Mouse (Mus musculus) C2C12 (cell line): Measurements from ENCODE around the gene Atp5s.

ENCODE experiments used
- CEBPB ChIP-seq: IDR thresholded peaks from one replicate; pipeline ENCODE4 v1.6.1; 2011; ENCODE audit warnings: low read depth, mild to moderate bottlenecking, control low read depth, moderate library complexity
- CTCF ChIP-seq: IDR thresholded peaks from one replicate; pipeline ENCODE4 v1.5.1; 2011; ENCODE audit not compliant: control insufficient read depth, insufficient read depth, insufficient read length
- FOSL1 ChIP-seq: IDR thresholded peaks from one replicate; pipeline ENCODE4 v1.8.0; 2011; ENCODE audit warnings: mild to moderate bottlenecking, low read length; ENCODE audit not compliant: poor library complexity, insufficient read depth, severe bottlenecking
- MAX ChIP-seq: IDR thresholded peaks from one replicate; pipeline ENCODE4 v1.6.1; 2011; ENCODE audit warnings: mild to moderate bottlenecking, control low read depth
- MYOD1 ChIP-seq: IDR thresholded peaks from one replicate; pipeline ENCODE4 v1.6.1; 2011; ENCODE audit warnings: low read depth; ENCODE audit not compliant: control insufficient read depth, insufficient read length
- USF1 ChIP-seq: IDR thresholded peaks from one replicate; pipeline ENCODE4 v1.6.1; 2011; ENCODE audit warnings: low read depth, mild to moderate bottlenecking, control low read depth, moderate library complexity

GRCm38 (mm10) chr12:69730306-69730705 lies 5.6 kb downstream of the Atp5s start:
- no peak for TF ChIP-seq CTCF
- TF ChIP-seq MAX, result no peak
- TF ChIP-seq MYOD1, result no peak
- no peak for TF ChIP-seq CEBPB
- TF ChIP-seq FOSL1, result no peak
- no peak for TF ChIP-seq USF1
